Mouse (Mus musculus) hindbrain, embryonic 10.5 days (tissue): ENCODE results near the gene Rita1. TPM values are rescaled to one million over a fixed set of nuclear protein-coding genes. Genes with fewer than 3 reads are reported as not detected.

Source experiments
- DNase-seq: peaks from one replicate; pipeline ENCODE4 v3.0.0-alpha.2; 2017; ENCODE audit warnings: low spot score
- H3K27ac ChIP-seq: fragments of 300-500 bp; sonication (generic); 2 replicates; pipeline ENCODE4 v1.5.1; 2016; ENCODE audit warnings: mild to moderate bottlenecking, moderate library complexity
- H3K27me3 ChIP-seq: fragments of 300-500 bp; sonication (generic); 2 replicates; pipeline ENCODE4 v1.6.1; 2016; ENCODE audit warnings: mild to moderate bottlenecking; ENCODE audit not compliant: poor library complexity, insufficient read depth, severe bottlenecking
- H3K36me3 ChIP-seq: fragments of 300-500 bp; sonication (generic); 2 replicates; pipeline ENCODE4 v1.6.1; 2016; ENCODE audit warnings: mild to moderate bottlenecking, moderate library complexity
- H3K4me1 ChIP-seq: fragments of 300-500 bp; sonication (generic); replicated peaks from 2 replicates; pipeline ENCODE4 v1.6.1; 2016; ENCODE audit warnings: mild to moderate bottlenecking
- H3K4me3 ChIP-seq: fragments of 300-500 bp; sonication (generic); 2 replicates; pipeline ENCODE4 v1.5.1; 2016; ENCODE audit warnings: mild to moderate bottlenecking, moderate library complexity
- H3K9me3 ChIP-seq: fragments of 300-500 bp; sonication (generic); 2 replicates; pipeline ENCODE4 v1.6.1; 2016; ENCODE audit warnings: mild to moderate bottlenecking, moderate library complexity
- WGBS: fragments of 180-500 bp; shearing (Covaris S2); methylation state at CpG from one replicate; pipeline ENCODE4 v1.1.7; 2016; 5-methylcytosine and 5-hydroxymethylcytosine counted together
- polyA plus RNA-seq: library from polyadenylated mRNA; unstranded; fragments of >200 nt; fragmentation: Nextera tagmentation; extraction: Ambion mirVana; gene quantifications from 2 replicates; pipeline ENCODE4 v1.2.1, GENCODE M21; 2016

The Rita1 gene
- polyA plus RNA-seq, 1 experiment from 2014 or later: 19.0 TPM

DNA sequence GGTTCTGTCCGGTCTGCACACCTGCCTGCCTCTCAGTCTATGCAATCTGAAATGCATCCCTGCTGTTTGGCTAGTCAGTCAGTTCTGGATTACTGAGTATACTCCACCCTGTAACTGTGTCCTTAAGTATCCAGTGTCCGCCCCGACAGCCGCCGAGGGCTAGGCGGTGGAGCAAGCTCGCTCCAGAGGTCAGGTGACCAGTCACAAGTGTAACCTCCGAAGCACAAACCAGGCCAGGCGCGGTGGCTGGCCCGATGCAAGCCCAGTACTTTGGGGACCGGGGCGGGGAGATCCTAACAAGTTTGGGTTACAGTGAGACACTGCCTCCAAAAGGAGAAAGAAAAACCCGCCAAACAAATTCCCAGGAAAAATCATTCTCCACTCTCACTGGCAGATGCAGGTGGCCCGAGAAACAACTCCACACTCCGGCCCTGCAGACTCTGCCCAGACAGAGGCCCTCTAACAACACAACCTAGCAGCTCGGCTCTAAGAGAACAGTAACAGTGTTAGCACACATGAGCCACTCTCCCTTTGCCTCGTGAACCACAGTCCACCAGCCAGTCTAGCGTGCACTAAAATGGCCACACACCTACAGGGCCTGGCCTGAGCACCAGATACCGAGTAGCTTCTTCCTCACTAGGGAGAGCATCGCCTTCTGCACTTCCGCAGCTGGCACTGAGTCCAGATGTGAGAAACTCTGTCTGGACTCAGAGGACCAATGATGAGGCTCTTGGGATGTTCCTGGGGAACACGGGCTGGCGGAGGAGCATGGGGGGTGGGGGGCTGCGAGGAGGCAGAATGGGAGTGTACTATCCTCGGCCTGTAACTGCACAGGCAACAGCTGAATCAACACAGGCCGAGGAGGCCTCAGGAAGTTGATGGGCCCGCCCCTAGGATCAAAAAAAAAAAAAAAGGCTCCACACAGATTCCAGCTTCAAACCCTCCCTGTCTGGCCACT, 49.2 kb downstream of the Rita1 start:
- peak overlapping the region; percentile 79 for H3K27ac ChIP-seq
- WGBS: 57% methylated on average over 28 of the region's 28 CpGs
- H3K4me1 ChIP-seq: peaks cover 90% of the 10 kb centered on the region
- no peaks in the 10 kb centered on the region for H3K9me3 ChIP-seq
- no peaks in the 10 kb centered on the region for H3K27me3 ChIP-seq
- peak; percentile 62 for DNase-seq
- no peaks in the 10 kb centered on the region for H3K36me3 ChIP-seq
- H3K4me3 ChIP-seq: 0 out of 2 replicates have a peak overlapping the region, but pooled peaks have one; percentile 13

DNA sequence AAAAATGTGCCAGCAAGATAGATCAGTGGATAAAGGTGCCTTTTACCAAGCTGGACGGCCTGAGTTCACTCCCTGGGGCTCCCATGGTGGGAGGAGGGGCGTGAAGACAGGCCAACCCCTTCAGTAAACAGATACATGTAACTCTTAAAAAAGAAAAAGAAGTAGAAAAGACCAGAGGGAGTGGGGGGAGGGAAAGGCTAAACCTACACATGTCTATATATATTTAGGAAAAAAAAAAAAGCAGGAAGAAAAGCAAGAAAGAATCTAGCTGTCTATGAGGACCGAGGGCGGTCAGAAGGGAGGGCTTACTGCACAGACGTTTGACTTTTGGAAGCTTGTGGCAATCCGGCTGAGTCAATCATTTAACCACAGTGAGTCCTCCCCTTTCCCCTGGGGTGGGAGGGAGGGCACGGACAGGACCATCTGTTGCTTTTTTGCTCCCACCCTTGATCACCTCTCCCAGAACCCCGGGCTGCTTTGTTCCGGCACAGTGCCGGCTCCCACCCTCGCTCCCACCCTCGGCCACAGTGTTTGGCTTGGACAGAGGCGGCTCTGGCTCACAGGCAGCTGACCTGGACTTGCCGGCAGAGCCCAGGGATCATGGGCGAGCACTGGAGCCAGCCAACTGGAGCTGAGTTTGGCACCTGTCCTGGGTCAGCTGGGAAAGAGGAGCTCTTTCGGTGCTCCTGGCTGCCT, 51.6 kb downstream of the Rita1 start:
- peaks cover 14% of the 10 kb centered on the region for H3K36me3 ChIP-seq
- no peaks in the 10 kb centered on the region for H3K27me3 ChIP-seq
- H3K4me1 ChIP-seq: peaks cover 75% of the 10 kb centered on the region
- H3K27ac ChIP-seq: peak overlapping the region; percentile 85
- 15% methylated on average over 16 of the region's 16 CpGs for WGBS
- peak overlapping the region; percentile 21; the same call in 1 of the 2 replicates for H3K4me3 ChIP-seq
- DNase-seq: peak; percentile 63
- no peaks in the 10 kb centered on the region for H3K9me3 ChIP-seq

DNA sequence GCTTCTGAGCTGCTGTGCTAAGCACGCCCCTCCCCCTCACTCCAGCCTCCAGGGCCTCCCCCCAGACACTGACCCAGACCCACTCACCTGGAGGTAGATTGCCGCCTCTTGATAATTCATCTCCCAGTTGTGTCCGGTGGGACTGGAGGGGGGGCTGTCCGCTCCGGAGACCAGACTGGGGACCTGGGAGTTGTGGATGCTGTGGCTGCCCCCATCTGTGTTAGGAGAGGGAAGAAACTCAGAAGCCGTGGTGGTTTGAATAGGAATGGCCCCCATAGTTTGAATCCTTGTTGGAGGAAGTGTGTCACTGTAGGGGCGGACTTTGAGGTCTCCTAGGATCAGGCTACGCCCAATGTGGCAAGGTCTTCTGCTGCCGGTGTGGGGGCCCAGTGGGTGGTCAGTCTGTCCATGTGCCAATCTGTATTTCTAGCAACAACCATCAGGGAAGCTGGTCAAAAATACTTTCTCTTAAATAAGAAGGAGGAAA, 52.2 kb downstream of the Rita1 start:
- H3K27ac ChIP-seq: peak overlapping the region; percentile 85
- no peaks in the 10 kb centered on the region for H3K27me3 ChIP-seq
- no peak for DNase-seq
- H3K36me3 ChIP-seq: peaks cover 20% of the 10 kb centered on the region
- H3K4me1 ChIP-seq: peaks cover 69% of the 10 kb centered on the region
- WGBS: 63% methylated on average over 9 of the region's 9 CpGs
- H3K9me3 ChIP-seq: no peaks in the 10 kb centered on the region
- peak overlapping the region; percentile 13; the same call in 1 of the 2 replicates for H3K4me3 ChIP-seq

DNA sequence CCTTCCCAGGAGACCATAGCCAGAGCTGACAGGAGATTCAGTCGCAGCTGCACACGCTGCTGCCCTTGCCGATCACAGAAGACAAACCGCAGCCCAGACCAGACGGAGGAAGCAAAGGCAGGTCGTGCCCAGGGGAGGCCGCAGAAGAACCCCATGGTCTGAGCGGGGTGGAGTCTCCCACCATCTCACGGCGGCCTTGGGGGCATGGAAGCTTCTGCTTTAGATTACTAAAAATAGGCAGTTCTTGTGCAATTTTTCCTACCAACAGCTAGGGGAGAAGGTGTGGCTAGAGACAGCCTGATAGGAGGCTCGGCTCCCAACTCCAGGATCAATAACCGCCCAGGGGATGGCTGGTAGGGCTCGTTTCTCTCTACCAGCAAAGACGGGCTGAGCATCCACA, 53.6 kb downstream of the Rita1 start:
- Histone ChIP-seq H3K36me3 (peaks cover 32% of the 10 kb centered on the region), H3K27ac (peak overlapping the region; percentile 54), H3K4me1 (peaks cover 58% of the 10 kb centered on the region), H3K4me3 (no peak overlapping the region), H3K27me3 (no peaks in the 10 kb centered on the region), H3K9me3 (no peaks in the 10 kb centered on the region)
- no peak for DNase-seq
- WGBS: 74% methylated on average over 14 of the region's 14 CpGs

DNA sequence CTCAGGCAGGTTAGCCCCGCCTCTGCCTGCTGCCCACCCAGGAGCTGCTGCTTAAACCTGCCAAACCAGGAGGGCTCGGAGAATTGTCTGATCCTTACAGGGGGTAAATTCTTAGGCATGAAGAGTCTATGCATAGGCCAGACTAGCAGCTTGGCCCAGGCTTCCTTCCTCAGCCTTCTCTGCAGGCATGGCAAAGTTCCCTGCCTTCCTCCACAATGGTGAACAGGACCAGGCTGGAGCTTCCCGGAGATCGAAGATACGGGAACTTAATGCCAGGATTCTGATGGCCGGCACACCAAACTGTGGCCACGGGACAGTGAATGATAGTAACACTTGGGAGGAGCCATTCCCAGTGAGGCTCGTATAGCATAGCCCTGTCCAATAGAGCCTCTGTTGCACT, 54.3 kb downstream of the Rita1 start:
- peak overlapping the region; percentile 54 for H3K27ac ChIP-seq
- H3K27me3 ChIP-seq: no peaks in the 10 kb centered on the region
- DNase-seq: no peak
- 75% methylated on average over 8 of the region's 8 CpGs for WGBS
- H3K9me3 ChIP-seq: no peaks in the 10 kb centered on the region
- peaks cover 51% of the 10 kb centered on the region for H3K4me1 ChIP-seq
- no peak overlapping the region for H3K4me3 ChIP-seq
- H3K36me3 ChIP-seq: peaks cover 39% of the 10 kb centered on the region

DNA sequence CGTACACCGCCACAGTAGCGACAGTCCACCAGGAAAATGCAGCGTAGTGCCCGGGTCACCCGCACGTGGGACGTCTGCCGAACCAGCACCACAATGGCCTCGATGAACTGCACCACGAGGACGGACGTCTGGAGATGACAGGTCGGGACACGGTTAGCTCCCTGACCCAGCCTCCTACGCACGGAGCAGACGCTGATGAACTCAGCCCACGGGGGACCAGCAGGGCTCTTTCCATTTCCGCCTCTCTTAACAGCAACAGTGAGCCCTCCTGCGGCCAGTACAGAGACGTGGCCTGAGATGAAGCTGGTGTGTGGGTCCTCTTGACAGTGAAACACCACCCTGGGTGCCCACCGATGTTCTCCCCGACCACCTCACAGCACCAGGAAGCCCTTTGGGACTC, 56.5 kb downstream of the Rita1 start:
- Histone ChIP-seq H3K36me3 (peaks cover 58% of the 10 kb centered on the region), H3K4me3 (no peak overlapping the region), H3K4me1 (peaks cover 36% of the 10 kb centered on the region), H3K9me3 (no peaks in the 10 kb centered on the region), H3K27me3 (no peaks in the 10 kb centered on the region), H3K27ac (peak overlapping the region; percentile 40; the same call in 1 of the 2 replicates)
- 82% methylated on average over 24 of the region's 24 CpGs for WGBS
- DNase-seq: no peak

DNA sequence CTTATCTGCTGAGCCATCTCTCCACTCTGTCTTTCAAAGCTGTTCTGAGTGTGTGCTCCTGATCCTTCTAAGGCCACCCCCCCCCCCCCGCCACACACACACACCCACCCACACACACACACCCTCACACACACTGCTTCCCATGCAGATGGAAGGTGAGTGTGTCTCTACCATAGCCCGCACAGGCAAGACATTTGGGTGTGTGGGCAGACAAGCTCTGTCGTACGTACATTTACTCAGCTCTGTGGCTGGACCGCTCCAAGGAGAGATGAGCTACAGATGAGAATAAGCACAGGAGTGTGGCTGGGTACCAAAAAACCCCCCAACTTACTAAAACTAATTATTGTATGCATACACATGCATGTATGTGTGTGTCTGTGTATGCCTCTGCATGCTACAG, 61.7 kb downstream of the Rita1 start:
- no peak overlapping the region for H3K4me3 ChIP-seq
- H3K36me3 ChIP-seq: peaks cover 57% of the 10 kb centered on the region
- peaks cover 24% of the 10 kb centered on the region for H3K4me1 ChIP-seq
- no peaks in the 10 kb centered on the region for H3K9me3 ChIP-seq
- 95% methylated on average over 5 of the region's 5 CpGs for WGBS
- H3K27me3 ChIP-seq: no peaks in the 10 kb centered on the region
- no peak overlapping the region for H3K27ac ChIP-seq
- DNase-seq: no peak

DNA sequence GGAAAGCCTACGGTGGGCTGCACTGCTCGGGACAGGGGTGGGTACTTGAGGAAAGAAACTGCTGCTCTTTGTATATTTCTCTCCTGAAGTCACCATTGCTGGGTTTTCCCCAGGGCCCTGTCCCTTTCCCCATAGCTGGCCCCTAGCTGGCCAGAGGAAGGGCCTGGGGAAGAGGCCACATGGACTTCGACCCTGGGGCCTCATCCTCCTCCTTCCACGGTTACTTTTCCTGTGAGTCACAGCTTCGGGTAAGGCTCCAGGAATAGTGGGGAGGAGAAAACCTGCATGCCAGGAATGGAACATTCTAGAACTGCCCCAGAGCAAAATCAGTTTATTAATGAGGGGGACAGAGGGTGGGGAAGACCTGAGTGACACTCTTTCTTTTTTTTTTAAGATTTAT, 62.3 kb downstream of the Rita1 start:
- WGBS: 84% methylated on average over 5 of the region's 5 CpGs
- H3K27ac ChIP-seq: no peak overlapping the region
- peaks cover 52% of the 10 kb centered on the region for H3K36me3 ChIP-seq
- H3K4me3 ChIP-seq: no peak overlapping the region
- H3K9me3 ChIP-seq: no peaks in the 10 kb centered on the region
- no peak for DNase-seq
- H3K4me1 ChIP-seq: peaks cover 24% of the 10 kb centered on the region
- no peaks in the 10 kb centered on the region for H3K27me3 ChIP-seq

DNA sequence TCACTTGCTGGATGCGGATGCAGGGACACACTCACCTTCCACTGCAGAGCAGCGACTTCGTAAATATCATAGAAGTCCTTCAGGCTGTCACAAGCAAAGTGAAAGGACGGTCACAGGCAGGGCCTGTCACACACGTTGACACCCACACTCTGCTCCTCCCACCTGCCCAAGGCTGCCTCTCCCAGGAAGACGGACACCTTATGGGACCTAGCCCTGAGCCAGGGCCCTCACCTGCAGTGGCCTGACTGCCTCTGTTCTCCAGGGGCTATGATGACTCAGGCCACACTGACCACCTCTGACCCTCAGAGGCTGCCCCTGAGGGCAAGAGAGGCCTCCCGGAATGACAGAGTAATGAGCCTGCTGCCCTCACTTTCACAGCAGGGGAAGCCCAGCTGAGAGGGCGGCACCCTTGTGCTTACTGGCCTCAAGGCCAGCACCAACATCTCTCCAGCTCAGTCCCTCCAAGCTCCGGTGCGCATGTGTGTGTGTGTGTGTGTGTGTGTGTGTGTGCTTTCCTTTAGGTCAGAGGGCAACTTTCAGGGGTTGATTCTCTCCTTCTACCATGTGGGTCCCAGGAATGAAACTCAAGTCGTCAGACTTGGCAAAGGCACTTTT, 64.0 kb downstream of the Rita1 start:
- H3K27ac ChIP-seq: peak overlapping the region; percentile 51; the same call in 1 of the 2 replicates
- H3K9me3 ChIP-seq: no peaks in the 10 kb centered on the region
- no peak overlapping the region for H3K4me3 ChIP-seq
- peaks cover 42% of the 10 kb centered on the region for H3K36me3 ChIP-seq
- DNase-seq: no peak
- no peaks in the 10 kb centered on the region for H3K27me3 ChIP-seq
- peaks cover 24% of the 10 kb centered on the region for H3K4me1 ChIP-seq
- WGBS: 62% methylated on average over 11 of the region's 11 CpGs

Other genes starting within 250 kb of the Rita1 start
- gene Lhx5, start 180.9 kb downstream of the Rita1 start, polyA plus RNA-seq: 12.1 and 34.0 TPM in 2 replicates
- gene Sdsl, start 139.8 kb downstream of the Rita1 start, polyA plus RNA-seq: 6.2 and 7.9 TPM in 2 replicates
- not detected in 2 replicates for gene Sds, start 136.1 kb downstream of the Rita1 start, polyA plus RNA-seq
- 42.5 and 43.0 TPM in 2 replicates for gene Plbd2, start 109.0 kb downstream of the Rita1 start, polyA plus RNA-seq
- gene Slc8b1, start 101.4 kb downstream of the Rita1 start, polyA plus RNA-seq: 4.4 and 5.8 TPM in 2 replicates
- gene Tpcn1, start 23.9 kb downstream of the Rita1 start, polyA plus RNA-seq: 12.5 and 12.9 TPM in 2 replicates
- gene Iqcd, start 23.6 kb downstream of the Rita1 start, polyA plus RNA-seq: 1.3 and 2.8 TPM in 2 replicates
- gene Ddx54, start 150 bp upstream of the Rita1 start, polyA plus RNA-seq: 62.2 and 64.7 TPM in 2 replicates
- gene Cfap73, start 21.6 kb upstream of the Rita1 start, polyA plus RNA-seq: 0.85 TPM in 1 of 2 replicates, not detected in the other
- gene Rasal1, start 36.2 kb upstream of the Rita1 start, polyA plus RNA-seq: 0.13 and 0.15 TPM in 2 replicates
- 1.7 and 5.8 TPM in 2 replicates for gene Dtx1, start 99.3 kb upstream of the Rita1 start, polyA plus RNA-seq
- 0.06 and 0.10 TPM in 2 replicates for gene Oas2, start 137.3 kb upstream of the Rita1 start, polyA plus RNA-seq
- 0.16 TPM in 2 replicates for gene Oas3, start 165.1 kb upstream of the Rita1 start, polyA plus RNA-seq
- gene Oas1e, start 182.9 kb upstream of the Rita1 start, polyA plus RNA-seq: not detected in 2 replicates
- gene Oas1c, start 199.9 kb upstream of the Rita1 start, polyA plus RNA-seq: 0.25 and 0.41 TPM in 2 replicates
- not detected in 2 replicates for gene Oas1f, start 234.8 kb upstream of the Rita1 start, polyA plus RNA-seq
- 0.09 TPM in 1 of 2 replicates, not detected in the other for gene Oas1h, start 248.8 kb upstream of the Rita1 start, polyA plus RNA-seq